Mouse (Mus musculus): Measurements from ENCODE around the gene Lrch4.

- no peak for TF ChIP-seq CTCF (IDR thresholded peaks at IDR 0.05; ENCODE audit: borderline replicate concordance, extremely low read depth, insufficient read depth, insufficient read length)
- TF ChIP-seq POLR2A (IDR thresholded peaks at IDR 0.05; ENCODE audit: borderline replicate concordance, extremely low read depth, insufficient read depth, insufficient read length, poor library complexity, severe bottlenecking), result no peak
Observed at GRCm38 (mm10) chr5:137639472-137639871, 10.6 kb downstream of the Lrch4 start.

Data from brain, embryonic 14.5 days (tissue).